Mouse (Mus musculus): Measurements from ENCODE around the gene Vmn1r57.
"Not testable (repeated sequence)": the region's sequence is repeated elsewhere in the genome, so short reads cannot be mapped to it uniquely, and the experiment has no call there.

The Vmn1r57 gene

DNA sequence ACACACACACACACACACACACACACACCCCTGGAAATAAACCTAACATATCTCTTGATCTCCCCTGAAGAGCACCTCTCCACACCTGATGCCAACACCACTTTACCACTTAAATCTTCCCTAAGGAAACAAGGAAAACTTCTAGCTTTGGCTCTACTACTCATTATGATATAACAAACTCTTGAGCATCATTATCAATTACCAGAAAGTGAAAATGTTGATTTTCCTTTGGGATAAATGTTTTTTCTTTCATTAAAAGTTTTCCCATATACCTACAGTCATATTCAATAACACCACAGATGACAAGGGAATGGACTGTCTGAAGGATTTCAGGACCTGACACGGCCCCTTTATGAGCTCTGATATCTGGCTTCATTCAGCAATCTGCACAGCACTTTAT lies at the start of gene Vmn1r57:
Vmn1r57 (plus strand) TSS at position 301 of the 400 bp plus-strand sequence.
- not testable (repeated sequence) for DNase-seq

DNA sequence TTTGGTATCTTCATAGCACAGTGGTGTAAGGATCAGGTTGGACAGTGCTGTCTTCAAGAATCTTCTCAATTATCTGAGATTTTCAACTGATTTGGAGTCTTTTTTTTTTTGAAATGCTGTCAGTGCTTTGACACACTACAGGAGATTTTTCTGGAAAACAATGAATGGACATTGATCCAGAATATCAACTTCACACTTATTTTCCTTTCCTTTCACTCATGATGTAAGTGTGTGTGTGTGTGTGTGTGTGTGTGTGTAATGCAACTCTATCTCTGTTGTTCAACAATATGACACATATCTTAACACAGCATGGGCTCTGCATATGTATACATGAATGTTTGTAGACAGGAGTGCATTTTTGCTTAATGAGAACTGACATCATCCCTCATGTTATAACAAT lies 21.6 kb upstream of the Vmn1r57 start, which contains the start of gene Vmn1r56:
Vmn1r56 (minus strand) TSS at position 101 of the 400 bp plus-strand sequence.
- not testable (repeated sequence) for DNase-seq

DNA sequence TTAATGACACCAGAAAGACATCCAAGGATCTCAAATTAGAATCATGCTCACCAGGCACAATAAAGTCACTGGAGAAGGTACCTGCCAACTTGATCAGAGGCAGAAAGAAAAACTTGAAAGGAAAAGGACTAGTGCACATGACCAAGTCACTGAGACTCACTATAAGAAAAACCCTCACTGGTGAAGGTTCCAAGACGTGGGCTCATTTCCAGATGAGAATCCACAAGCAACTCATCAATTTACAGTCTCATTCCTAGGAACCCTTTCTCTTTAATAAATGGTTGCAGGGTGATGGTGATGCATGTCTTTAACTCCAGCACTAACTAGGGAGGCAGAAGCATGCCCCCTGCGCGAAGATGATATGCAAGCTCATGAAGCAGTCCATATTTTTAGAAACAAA lies 44.8 kb downstream of the Vmn1r57 start:
- no peak for DNase-seq
